Mouse (Mus musculus): ENCODE results near the gene N4bp2. TPM values are rescaled to one million over a fixed set of nuclear protein-coding genes. Genes with fewer than 3 reads are reported as not detected.

N4bp2 gene
- polyA plus RNA-seq, 1 experiment from 2014 or later: 31.9 TPM

- no peak overlapping the region for H3K4me2 ChIP-seq
- no peaks in the 10 kb centered on the region for H3K9me3 ChIP-seq (replicated peaks)
- 75% methylated on average over 3 of the region's 3 CpGs for WGBS
- H3K36me3 ChIP-seq: no peaks in the 10 kb centered on the region
- no peaks in the 10 kb centered on the region for H3K27me3 ChIP-seq (replicated peaks)
- no peak overlapping the region for H3K9ac ChIP-seq
- no peak for ATAC-seq (ENCODE audit: insufficient number of reproducible peaks, low FRiP score)
- H3K27ac ChIP-seq (ENCODE audit: poor library complexity, severe bottlenecking): no peak overlapping the region
- peaks cover 6% of the 10 kb centered on the region; the same call in 1 of the 2 replicates for H3K4me1 ChIP-seq (replicated peaks)
- no peak overlapping the region for H3K4me3 ChIP-seq
Measured at GRCm38 (mm10) chr5:65864946-65865345, 101.6 kb downstream of the N4bp2 start.

GRCm38 (mm10) chr5:65866591-65866990 lies 103.3 kb downstream of the N4bp2 start:
- Histone ChIP-seq H3K27ac (ENCODE audit: poor library complexity, severe bottlenecking) (no peak overlapping the region), H3K4me2 (no peak overlapping the region), H3K36me3 (no peaks in the 10 kb centered on the region), H3K27me3 (replicated peaks) (no peaks in the 10 kb centered on the region), H3K9ac (no peak overlapping the region), H3K4me1 (replicated peaks) (peaks cover 6% of the 10 kb centered on the region; the same call in 1 of the 2 replicates), H3K9me3 (replicated peaks) (no peaks in the 10 kb centered on the region), H3K4me3 (no peak overlapping the region)
- WGBS: 81% methylated on average over 6 of the region's 6 CpGs
- no peak for ATAC-seq (ENCODE audit: insufficient number of reproducible peaks, low FRiP score)

DNA sequence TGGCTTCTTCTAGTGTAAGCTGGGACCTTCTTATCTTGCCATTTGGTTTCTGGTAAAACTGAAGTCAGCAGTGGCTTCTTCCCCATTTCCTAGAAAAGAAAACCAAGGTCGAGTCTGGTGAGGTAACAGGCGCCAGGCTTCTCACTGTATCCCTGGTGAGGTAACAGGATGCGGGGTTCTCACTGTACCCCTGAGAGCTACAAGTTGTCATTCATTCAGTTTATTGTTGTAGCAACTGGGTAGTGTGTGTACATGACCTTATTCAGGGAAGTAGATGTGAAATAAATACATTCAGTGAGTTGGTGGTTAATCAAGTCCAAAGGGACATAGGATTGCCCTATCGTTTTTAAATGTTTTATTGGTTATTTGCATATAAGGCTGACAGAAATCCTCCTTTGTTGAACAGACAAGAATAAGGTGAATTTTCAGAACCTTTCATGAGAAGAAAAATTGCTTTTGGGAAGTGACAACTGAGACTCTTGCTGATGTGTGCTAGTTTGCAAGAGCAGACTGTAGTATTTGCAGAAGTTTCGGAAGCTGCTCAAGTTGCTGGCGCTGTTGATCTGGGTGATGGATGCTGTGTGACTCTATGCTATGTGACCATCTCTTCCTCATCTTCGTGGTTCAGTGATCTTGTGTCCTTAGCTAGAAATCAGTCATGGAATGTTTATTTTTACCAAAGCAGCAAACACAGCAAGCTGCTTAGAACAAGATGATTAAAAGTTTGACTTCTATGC lies 104.2 kb downstream of the N4bp2 start:
- H3K9me3 ChIP-seq (replicated peaks): no peaks in the 10 kb centered on the region
- H3K4me1 ChIP-seq (replicated peaks): peaks cover 6% of the 10 kb centered on the region; the same call in 1 of the 2 replicates
- no peak overlapping the region for H3K27ac ChIP-seq (ENCODE audit: poor library complexity, severe bottlenecking)
- no peak overlapping the region for H3K4me2 ChIP-seq
- H3K4me3 ChIP-seq: no peak overlapping the region
- no peaks in the 10 kb centered on the region for H3K36me3 ChIP-seq
- ATAC-seq (ENCODE audit: insufficient number of reproducible peaks, low FRiP score): no peak
- WGBS: 77% methylated on average over 7 of the region's 7 CpGs
- H3K9ac ChIP-seq: no peak overlapping the region
- H3K27me3 ChIP-seq (replicated peaks): no peaks in the 10 kb centered on the region

- H3K4me2 ChIP-seq: no peak overlapping the region
- no peaks in the 10 kb centered on the region for H3K9me3 ChIP-seq (replicated peaks)
- WGBS: 58% methylated on average over 3 of the region's 3 CpGs
- no peaks in the 10 kb centered on the region for H3K27me3 ChIP-seq (replicated peaks)
- H3K4me1 ChIP-seq (replicated peaks): peaks cover 6% of the 10 kb centered on the region; the same call in 1 of the 2 replicates
- H3K9ac ChIP-seq: no peak overlapping the region
- no peaks in the 10 kb centered on the region for H3K36me3 ChIP-seq
- no peak overlapping the region for H3K4me3 ChIP-seq
- H3K27ac ChIP-seq (ENCODE audit: poor library complexity, severe bottlenecking): no peak overlapping the region
- ATAC-seq (ENCODE audit: insufficient number of reproducible peaks, low FRiP score): no peak
Measured at GRCm38 (mm10) chr5:65868419-65868818, 105.1 kb downstream of the N4bp2 start.

DNA sequence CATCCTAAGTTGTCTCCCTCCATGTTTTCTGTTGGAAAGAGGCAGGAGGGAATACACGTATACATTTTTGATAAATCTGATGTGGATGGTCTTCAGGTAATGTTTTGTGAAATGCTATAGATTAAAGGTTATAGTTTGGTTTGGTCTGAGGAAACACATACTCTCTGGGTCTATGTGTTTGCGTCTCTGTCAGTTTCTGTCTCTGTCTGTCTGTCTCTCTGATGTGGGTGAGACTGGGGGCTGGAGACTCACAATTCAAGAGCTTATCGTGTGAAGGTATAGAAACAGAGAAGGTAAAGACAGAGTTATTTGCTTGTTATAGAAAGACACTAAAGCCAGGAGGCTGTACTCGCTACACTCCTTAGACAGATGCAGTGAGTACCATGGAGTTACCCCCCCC lies 106.3 kb downstream of the N4bp2 start:
- H3K9me3 ChIP-seq (replicated peaks): no peaks in the 10 kb centered on the region

GRCm38 (mm10) chr5:65871276-65871875 lies 108.1 kb downstream of the N4bp2 start:
- Histone ChIP-seq H3K27ac (ENCODE audit: poor library complexity, severe bottlenecking) (no peak overlapping the region), H3K4me2 (no peak overlapping the region), H3K4me3 (no peak overlapping the region), H3K4me1 (replicated peaks) (peaks cover 6% of the 10 kb centered on the region; the same call in 1 of the 2 replicates), H3K36me3 (no peaks in the 10 kb centered on the region), H3K9me3 (replicated peaks) (no peaks in the 10 kb centered on the region), H3K9ac (no peak overlapping the region), H3K27me3 (replicated peaks) (no peaks in the 10 kb centered on the region)
- 88% methylated on average over 13 of the region's 13 CpGs for WGBS
- no peak for ATAC-seq (ENCODE audit: insufficient number of reproducible peaks, low FRiP score)

More for the DNA sequence above, 106.3 kb downstream of the N4bp2 start:
- Histone ChIP-seq H3K9ac (no peak overlapping the region), H3K27me3 (replicated peaks) (no peaks in the 10 kb centered on the region), H3K4me2 (no peak overlapping the region), H3K4me1 (replicated peaks) (peaks cover 6% of the 10 kb centered on the region; the same call in 1 of the 2 replicates), H3K4me3 (no peak overlapping the region), H3K27ac (ENCODE audit: poor library complexity, severe bottlenecking) (no peak overlapping the region), H3K36me3 (no peaks in the 10 kb centered on the region)
- ATAC-seq (ENCODE audit: insufficient number of reproducible peaks, low FRiP score): no peak
- 85% methylated on average over 4 of the region's 4 CpGs for WGBS

DNA sequence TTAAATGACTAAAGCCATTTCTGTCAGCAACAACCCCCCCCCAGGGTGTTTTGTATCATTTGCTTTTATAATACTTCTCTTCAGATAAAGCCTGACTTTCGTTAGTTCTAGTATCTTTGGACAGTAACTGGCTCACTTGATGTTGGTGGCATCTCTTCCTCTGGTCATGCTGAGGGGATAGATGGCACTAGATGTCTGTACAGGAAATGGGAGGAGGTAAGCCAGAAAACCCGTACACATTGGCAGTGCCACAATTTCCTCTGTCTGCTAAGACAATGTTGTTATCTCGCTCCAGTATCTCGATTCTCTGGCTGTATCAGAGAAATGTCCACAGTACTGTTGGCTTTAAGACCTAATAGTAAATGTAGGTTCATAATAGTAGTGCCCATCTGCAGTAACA lies 109.9 kb downstream of the N4bp2 start:
- Histone ChIP-seq H3K36me3 (no peaks in the 10 kb centered on the region), H3K27me3 (replicated peaks) (no peaks in the 10 kb centered on the region), H3K27ac (ENCODE audit: poor library complexity, severe bottlenecking) (no peak overlapping the region), H3K4me3 (no peak overlapping the region), H3K4me2 (no peak overlapping the region), H3K4me1 (replicated peaks) (peaks cover 6% of the 10 kb centered on the region; the same call in 1 of the 2 replicates), H3K9ac (no peak overlapping the region), H3K9me3 (replicated peaks) (no peaks in the 10 kb centered on the region)
- WGBS: 55% methylated on average over 4 of the region's 4 CpGs
- ATAC-seq (ENCODE audit: insufficient number of reproducible peaks, low FRiP score): no peak

DNA sequence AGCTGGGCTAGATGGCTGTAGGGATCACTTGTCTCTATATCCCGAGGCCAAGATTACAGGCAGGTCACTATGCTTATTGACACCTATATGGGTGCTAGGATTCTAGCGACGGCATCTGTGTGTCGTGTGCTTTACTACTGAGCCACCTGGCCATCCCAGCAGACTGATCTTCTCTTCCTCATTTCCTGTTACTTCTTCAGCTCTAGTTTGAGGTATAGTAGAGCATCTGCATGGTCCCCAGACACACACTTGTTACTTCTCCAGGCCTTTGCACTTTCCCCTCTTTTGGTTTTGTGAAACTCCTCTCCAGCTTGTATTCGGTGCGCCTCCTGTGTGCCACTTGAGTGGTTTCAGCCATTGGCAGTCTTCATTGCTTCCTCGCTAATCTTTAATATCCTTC lies 111.9 kb downstream of the N4bp2 start:
- no peak overlapping the region for H3K4me2 ChIP-seq
- ATAC-seq (ENCODE audit: insufficient number of reproducible peaks, low FRiP score): no peak
- no peaks in the 10 kb centered on the region for H3K36me3 ChIP-seq
- H3K27me3 ChIP-seq (replicated peaks): no peaks in the 10 kb centered on the region
- H3K9me3 ChIP-seq (replicated peaks): no peaks in the 10 kb centered on the region
- H3K4me1 ChIP-seq (replicated peaks): peaks cover 5% of the 10 kb centered on the region; the same call in 1 of the 2 replicates
- H3K9ac ChIP-seq: no peak overlapping the region
- H3K4me3 ChIP-seq: no peak overlapping the region
- WGBS: 90% methylated on average over 7 of the region's 7 CpGs
- H3K27ac ChIP-seq (ENCODE audit: poor library complexity, severe bottlenecking): no peak overlapping the region

DNA sequence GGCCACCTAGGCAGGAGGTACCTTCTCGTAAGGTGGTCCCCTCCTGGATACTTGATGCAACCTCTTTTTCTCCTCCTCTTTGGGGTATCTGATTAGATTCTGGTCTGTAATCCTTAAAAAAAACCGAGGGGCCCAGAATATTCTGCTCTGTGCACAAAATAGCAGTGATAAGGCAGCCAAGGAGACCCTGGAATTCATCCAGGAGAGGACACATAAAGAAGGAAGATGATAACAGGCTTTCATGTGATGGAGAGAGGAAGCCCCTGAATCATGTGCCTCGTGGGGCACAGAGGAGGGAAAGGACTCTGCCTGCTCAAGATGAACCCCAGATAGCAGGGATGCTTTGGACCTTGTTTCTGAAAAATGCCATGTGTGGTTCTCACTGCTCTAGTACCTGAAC lies 115.0 kb downstream of the N4bp2 start:
- Histone ChIP-seq H3K27me3 (replicated peaks) (no peaks in the 10 kb centered on the region), H3K4me2 (no peak overlapping the region), H3K4me1 (replicated peaks) (peaks cover 5% of the 10 kb centered on the region; the same call in 1 of the 2 replicates), H3K36me3 (no peaks in the 10 kb centered on the region), H3K9ac (no peak overlapping the region), H3K4me3 (no peak overlapping the region), H3K9me3 (replicated peaks) (no peaks in the 10 kb centered on the region), H3K27ac (ENCODE audit: poor library complexity, severe bottlenecking) (no peak overlapping the region)
- ATAC-seq (ENCODE audit: insufficient number of reproducible peaks, low FRiP score): no peak
- WGBS: 44% methylated on average over 3 of the region's 3 CpGs
